Mouse (Mus musculus) hematopoietic stem cell, adult 5-6 weeks (primary cell): Measurements from ENCODE around the gene Cryl1. TPM values are rescaled to one million over a fixed set of nuclear protein-coding genes. Genes with fewer than 3 reads are reported as not detected.
A peak's percentile ranks its signal among the peaks of the same experiment; 100 is the strongest.

Experiments used
- ATAC-seq, 2 experiments: fragments of 125-278 bp in 1 of 2; replicated peaks in 1 of 2; 2 replicates each; pipeline ENCODE4 v1.8.0; 2016 to 2017; ENCODE audit warnings: inconsistent platforms in 2 of 2, mild to moderate bottlenecking in 2 of 2, moderate number of reproducible peaks in 2 of 2, low read depth in 1 of 2, moderate TSS enrichment in 1 of 2; ENCODE audit not compliant: low FRiP score in 2 of 2, poor library complexity in 2 of 2, severe bottlenecking in 2 of 2, insufficient read depth in 1 of 2, low TSS enrichment in 1 of 2
- total RNA-seq: library from RNA; stranded (forward); fragments of 172-1452, 232-1000 nt; gene quantifications from 2 replicates; pipeline ENCODE4 v1.2.3, GENCODE M21; 2017

Cryl1 gene
- total RNA-seq, 1 experiment from 2014 or later = 17.1 TPM

DNA sequence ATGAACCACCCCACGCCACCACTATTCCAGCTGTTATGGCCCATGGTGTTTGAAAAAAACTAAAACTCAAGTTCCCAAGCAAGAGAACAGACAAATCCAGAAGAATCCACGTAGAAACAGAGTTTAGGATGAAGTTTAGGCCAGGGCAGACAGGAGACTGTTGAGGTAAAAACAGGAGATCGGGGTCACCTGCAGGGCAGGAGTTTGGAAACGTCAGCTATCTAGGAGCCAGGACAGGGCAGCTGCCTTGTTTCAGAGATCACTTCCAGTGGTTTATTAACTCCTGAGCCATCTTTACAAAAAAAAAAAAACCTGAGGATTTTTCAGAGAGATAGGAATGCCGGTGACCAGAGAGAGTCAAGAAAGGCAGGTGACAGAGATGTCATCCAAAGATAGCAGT lies 20.8 kb downstream of the Cryl1 start:
- no peak for ATAC-seq

DNA sequence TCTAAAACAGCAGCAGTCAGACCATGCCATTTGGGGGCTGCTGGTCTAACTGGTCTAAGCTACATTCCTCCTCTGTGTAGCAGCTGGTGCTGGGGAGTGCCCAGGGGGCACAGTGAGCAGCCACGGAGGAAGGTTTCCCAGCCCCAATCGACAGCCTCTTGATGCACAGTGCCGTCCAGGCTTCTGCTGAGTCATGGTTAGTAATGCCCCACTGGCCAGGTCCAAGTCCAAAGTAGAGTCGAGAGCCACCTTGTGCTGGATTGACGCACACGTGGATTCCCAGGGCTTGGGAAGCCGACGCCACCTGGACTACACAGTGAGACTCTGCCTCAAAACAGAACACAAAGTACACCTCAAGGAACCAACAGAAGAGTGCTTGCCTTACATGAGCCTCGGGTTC lies 21.4 kb downstream of the Cryl1 start:
- ATAC-seq = no peak

DNA sequence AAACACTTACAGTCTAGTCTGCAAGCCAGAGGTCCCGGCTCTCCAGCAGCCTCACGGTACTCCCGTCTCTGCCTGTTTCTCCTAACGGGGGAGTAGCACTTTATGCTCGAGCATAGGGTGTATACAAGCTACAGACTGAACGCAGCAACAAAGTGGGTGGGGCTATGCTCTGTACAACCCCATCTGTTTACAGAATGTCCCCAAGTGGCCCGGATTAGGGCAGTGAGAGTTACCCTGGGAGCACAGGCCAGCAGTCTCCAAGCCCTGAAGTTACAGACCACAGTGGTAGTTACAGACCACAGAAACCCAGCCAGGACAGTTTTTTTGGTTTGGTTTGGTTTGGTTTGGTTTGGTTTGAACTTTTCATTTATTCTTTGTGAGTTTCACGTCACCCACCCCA lies 22.3 kb downstream of the Cryl1 start:
- ATAC-seq = no peak

DNA sequence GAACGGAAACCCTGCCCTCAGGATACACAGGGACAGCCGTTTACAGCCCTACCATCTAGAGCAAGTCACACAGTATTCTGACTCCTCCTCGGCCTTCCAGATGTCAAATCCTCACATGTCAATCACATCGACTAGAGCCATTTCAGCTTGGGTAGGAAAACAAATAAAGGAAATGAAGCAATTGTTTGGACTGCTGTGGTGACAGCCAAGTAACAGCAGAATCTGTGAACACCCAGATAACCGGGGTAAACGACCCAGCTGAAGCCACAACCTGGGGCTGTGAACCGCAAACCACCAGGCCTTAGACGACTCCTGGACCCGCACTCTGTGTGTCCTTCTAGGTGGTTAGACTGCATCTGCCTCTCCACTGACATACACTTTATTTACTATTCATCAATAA lies 23.1 kb downstream of the Cryl1 start:
- no peak for ATAC-seq

DNA sequence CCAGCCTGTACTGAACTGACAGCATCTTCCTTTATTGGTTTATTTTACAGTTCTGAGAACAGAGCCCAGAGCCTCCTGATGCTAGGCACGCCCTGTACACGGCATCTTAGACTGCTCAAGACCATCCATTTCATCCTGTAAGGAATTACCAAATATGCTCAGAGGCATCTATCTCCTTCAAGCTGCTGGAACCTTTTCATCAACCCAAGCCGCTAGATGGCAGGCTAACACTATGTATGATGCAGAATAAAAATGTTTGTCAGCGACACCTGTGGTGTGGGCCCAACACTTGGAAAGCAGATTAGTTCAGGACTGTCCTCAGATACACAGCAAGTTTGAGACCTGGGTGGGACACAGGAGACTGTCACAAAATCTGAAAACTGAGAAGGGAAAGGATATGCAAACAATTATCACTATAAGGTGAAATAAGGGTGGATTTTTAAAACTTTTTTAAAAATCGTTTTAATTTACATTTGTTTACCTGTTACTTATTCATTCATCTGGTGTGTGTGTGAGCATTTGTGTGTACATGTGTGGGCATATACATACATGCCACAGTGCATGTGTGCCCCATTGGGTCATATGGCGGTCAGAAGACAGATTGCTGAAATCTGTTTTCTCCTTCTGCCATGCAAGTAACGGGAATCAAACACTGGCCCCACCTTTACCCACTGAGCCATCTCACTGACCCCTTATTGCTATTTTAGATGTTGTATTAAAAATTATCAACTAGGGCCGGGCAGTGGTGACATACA lies 25.8 kb downstream of the Cryl1 start:
- ATAC-seq = peak; percentile 72 to 87

DNA sequence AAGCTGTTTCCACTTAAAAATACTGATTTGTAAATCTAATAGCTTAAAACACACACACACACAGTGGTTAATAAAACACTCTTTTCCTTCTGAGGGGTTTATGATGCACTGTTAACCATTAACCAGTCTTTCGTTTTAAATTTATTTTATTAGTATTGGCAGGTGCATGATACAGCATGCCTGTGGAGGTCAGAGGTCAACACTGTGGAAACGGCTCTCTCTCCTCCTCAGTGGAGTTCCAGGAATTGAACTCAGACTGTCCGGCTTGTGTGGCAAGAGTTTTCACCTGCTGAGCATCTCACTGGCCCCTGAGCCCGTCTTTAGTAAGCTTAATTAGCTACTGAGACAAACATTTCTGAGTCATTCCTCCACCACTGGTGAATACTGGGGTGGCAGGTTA lies 31.0 kb downstream of the Cryl1 start:
- no peak for ATAC-seq

DNA sequence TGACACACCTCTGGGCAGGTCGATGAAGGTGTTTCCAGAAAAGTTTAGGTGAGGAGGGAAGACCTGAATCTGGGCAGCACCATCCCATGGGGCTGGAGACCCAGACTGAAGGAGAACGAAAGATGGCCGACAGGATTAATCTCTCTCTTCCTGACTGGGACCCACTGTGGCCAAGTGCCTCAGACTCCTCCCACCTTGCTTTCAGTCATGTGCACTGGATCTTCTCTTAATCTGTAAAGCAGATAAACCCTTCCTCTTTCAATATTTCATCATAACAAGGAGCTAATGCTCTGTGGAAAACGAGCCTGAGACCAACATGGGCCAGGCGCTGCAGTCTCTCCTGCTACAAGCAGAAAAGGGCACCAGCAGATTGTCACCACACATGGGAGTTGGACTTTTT lies 31.6 kb downstream of the Cryl1 start:
- ATAC-seq = no peak

DNA sequence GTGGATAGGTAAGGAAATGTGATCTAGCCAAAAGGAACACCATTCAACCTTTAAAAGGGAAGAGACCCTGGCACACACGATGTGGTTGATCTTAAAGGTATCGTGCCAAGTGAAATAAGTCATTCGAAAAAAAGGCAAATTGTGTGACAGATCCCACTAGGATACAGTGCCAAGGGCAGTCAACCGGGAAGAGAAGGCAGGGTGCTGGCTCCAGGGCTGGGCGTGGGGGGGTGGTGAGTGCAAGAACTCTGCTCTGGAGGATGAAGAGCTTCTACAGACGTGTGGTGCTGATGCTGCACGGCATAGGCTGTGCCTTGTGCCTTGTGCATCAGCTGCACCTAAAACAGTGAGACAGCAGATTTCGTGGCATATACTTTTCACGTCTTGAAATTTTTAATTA lies 33.0 kb downstream of the Cryl1 start:
- no peak for ATAC-seq

DNA sequence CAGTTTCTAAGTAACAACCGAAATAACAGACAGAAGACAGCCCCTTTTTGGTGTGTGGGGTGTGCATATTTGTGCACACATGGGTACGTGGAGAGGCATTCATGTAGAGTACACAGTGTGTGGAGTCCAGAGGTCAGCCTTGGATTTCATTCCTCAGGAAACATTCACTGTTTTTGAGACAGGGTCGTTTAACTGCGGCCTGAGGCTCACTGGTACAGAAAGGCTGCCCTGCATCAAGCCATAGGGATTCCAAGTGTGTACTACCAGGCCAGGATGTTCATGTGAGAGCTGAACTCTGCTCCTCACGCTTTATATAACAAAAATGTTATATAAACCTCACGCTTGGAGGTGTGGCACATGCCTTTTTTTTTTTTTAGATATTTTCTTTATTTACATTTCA lies 34.5 kb downstream of the Cryl1 start:
- no peak for ATAC-seq

DNA sequence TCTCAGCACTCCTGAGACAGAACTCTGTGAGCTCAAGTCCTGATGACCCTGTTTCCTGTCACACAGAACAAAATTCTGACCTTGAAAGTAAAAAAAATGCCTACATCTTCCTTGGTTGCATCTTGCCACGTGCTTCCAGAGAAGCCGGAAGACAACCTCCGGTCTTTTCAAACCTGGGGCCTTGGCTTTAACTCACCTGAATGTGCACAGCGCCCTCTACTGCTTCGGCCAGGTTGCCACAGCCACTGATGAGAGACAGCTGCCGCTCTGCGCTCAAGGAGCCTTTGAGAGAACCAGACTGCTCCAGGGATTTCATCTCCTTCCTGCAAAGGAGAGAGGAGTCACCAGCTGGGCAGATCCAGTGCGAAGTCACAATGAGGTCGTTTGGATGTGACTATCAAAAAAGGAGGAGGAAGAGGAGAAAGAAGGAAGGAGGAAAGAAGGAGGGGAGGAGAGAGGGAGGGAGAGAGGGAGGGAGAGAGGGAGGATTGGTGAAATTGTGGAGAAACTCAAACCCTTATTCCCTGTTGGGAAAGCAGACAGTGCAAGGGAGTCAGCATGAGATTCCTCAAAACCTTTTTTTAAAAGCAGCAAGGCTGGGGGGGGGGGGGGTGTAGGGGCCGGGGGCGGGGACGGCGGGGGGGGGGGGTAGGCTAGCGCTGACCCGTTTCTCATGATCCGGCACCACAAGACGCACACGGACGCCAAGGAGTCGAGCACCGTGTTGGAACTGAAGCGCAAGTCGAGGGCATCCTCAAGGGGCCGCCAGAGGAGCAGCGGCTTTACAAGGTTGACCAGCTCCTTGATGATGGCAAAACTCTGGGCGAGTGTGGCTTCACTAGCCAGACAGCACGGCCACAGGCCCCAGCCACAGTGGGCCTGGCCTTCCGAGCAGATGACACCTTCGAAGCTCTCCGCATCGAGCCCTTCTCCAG lies 35.3 kb downstream of the Cryl1 start:
- peak; percentile 53 to 56; a peak in 3 of 4 replicates for ATAC-seq

DNA sequence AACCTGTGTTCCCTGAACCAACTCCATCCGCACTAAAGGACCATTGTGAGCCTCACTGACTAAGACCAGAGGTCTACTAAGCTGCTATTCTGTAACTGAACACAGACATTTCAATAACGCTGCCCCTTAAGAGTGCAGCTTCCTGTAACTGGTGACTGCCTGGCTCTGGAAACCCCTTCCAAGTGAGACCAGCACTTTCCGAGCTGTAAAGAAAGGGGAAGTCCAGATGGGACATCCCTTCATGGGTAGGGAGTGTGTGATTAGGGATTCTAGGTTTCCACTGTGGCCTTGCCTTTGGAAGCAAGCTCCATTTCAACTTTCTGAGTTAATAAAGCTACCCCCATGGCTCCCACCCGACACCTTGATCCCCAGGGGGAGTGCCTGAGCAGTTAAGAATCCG lies 41.3 kb downstream of the Cryl1 start:
- ATAC-seq = peak; percentile 46 to 62; a peak in 3 of 4 replicates

DNA sequence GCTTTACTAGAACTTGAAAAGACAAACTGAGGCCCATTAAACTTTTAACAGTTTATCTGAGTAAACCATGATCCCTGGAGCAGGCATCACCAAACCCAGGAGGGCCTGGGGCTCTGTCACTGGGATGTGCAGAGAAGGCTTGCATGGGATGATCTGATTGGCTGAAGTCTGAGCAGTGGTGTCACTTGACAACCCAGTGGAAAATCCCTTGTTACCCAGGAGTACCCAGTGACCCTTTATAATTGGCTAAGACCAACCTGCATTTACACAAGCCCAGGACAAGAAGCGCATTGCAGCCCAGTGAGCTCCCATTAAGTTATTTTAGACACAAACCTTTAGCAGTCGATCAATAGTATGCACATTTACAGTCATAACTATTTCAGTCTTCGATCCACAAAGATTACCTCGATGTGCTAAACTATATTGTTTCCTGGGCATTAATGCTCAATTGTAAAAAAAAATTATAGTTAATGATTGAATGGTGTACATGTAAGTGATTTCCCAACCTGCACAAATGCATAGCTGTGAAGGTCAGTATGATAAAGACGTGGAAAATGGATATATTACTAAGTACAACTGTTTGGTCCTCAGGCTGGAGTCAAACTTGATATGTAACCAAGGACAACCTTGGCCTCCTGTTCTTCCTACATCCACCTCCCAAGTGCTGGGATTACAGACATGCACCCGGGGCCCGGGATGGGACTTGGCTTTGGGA lies 46.7 kb downstream of the Cryl1 start:
- no peak for ATAC-seq

DNA sequence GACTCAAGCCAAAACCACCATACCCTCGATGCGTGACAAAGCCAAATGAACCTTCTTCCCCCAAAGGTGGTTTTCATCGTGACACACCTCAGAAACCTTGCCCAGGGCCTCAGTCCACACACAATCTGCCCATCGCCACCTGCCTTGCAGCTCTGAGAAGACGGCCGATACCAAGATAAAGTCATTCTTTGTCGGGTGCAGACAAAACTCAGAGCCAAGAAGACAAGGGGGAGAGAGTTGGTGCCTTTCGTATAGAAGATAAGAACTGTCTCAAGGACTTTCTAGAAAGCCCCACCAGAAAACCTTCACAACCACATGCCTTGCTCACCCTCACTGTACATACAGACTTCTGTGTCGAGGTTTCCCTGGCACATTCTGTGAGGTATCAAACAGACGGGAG lies 48.4 kb downstream of the Cryl1 start:
- 0 out of 4 replicates have a peak, but pooled peaks of 1 of the 2 experiments have one; percentile 12 for ATAC-seq

DNA sequence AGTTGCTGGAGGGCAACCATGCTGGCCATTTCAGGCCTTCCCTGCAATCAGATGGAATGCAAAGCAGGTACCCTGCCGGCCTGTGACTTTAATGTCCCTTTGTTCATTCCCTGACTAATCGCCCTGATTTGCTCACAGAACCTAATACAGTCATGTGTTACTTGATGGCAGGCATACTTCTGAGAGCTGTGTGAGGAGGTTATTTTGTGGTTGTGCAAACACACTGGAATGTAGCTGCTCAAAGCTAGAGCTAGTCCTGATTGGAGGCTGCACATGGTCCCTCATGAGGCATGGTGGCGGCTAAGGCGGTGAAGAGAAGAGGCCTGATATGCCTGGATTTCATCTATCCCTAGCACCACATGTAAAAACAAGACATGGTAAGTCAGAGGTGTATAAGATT lies 50.2 kb downstream of the Cryl1 start:
- no peak for ATAC-seq

DNA sequence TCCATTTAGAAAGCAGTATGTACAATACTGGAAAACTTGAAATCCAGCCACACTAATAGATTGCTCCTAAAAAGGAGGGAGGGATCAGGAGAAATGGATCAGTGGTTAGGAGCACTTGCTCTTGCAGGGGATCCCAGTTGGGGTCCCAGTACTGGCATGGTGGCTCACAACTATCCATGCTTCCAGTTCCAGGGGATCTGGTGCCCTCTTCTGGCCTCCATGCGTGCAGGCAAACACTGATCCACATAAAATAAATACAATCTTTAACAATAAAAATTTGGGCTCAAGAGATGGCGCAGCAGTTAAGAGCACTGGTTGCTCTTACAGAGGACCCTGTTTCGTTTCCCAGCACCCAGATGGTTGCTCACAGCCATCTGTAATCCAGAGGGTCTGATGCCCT lies 52.2 kb downstream of the Cryl1 start:
- ATAC-seq = no peak

DNA sequence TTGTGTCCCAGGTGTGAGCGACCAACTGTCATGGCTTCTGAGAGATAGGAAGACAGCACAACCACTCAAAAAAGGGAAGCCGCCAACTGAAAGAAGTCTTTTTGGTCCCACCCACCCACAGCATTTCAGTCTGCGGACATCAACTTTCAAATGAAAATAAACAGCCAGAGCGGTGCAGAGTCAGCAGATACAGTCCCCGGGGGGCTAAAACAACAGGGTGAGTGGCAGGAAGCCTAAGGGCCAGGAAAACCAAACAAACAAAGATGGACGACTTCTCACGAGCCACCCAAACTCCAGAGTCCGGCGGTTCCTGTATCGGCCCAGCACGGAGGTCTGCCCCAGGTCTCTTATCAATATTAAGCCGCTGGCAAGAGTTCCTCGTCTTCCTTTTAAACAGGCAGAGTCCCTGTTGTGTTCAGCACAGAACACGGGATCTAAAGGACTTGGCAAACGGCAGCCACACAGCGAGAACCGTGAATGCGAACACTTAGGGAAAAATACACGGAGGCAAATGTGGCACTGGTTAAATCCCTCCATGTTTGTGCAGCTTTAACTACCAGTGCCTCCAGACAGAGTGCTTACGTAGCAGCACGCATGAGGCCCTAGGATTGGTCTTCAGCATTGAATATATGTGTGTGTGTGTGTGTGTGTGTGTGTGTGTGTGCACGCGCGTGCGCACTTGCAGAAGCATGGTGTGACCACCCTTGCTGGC lies 53.4 kb downstream of the Cryl1 start:
- 0 out of 4 replicates have a peak, but pooled peaks of 1 of the 2 experiments have one; percentile 4 for ATAC-seq

DNA sequence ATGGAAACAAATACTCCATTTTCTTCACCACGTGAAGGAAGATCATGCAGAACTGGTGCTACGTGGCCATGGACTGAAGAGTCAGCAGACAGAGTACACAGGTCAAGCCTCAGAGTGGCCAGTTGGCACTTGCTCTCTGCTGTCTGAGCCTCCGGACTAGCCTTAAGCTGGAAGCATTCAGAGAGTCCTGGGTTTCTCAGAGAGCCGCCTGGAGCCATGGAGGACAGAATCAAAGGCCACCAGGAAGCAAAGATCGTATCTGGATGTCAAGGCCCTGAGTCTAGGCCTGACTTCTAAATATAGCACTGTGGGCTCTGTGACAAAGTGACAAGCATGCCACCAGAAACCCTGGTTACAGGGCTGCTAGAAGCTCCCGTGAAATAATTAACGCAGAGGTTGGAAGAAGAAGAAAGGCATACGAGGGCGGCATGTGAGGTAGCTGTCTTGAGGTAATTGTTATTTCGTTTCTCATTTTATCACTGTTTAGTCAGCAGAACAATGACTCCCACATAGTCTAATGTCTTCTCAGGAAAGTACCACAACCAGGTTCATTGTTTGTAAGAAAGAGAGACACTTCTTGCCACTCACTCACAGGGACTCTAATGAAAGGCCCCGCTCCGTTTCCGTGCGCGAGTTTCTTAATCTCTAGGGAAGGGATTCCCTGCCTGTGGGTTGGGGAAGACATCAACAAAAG lies 55.1 kb downstream of the Cryl1 start:
- ATAC-seq = no peak
